Mouse (Mus musculus): ENCODE measurements at regions not wholly inside any gene's neighbourhood (a gene's known extent, or its start where the extent isn't known, plus 50 kb on each side); places are given as distances from the start of the nearest gene placed in this dataset.

GRCm38 (mm10) chr14:64585471-64586192 lies 481.5 kb downstream of the Prss52 start:
- Histone ChIP-seq H3K27me3 (ENCODE audit: control insufficient read depth in 1 of 2, insufficient read depth in 2 of 2, low read length in 2 of 2) (no peaks in the 10 kb centered on the region; a peak in 1 of 4 replicates), H3K4me1 (ENCODE audit: control insufficient read depth in 1 of 2, insufficient read depth in 2 of 2, low read length in 2 of 2) (no peaks in the 10 kb centered on the region), H3K27ac (ENCODE audit: control insufficient read depth, low read depth, low read length) (no peak overlapping the region), H3K79me2 (ENCODE audit: control insufficient read depth, insufficient read depth, low read length, poor library complexity) (no peaks in the 10 kb centered on the region), H3K9ac (ENCODE audit: control insufficient read depth, low read depth, low read length, poor library complexity, severe bottlenecking) (no peak overlapping the region), H3K36me3 (ENCODE audit: control insufficient read depth in 1 of 2, insufficient read depth in 2 of 2, low read length in 2 of 2) (no peaks in the 10 kb centered on the region), H3K4me3 (ENCODE audit: control insufficient read depth in 1 of 2, insufficient read depth in 1 of 2, low read depth in 2 of 2, low read length in 2 of 2) (no peak overlapping the region), H3K9me3 (replicated peaks; ENCODE audit: insufficient read depth, low read length) (no peaks in the 10 kb centered on the region)
- no peak for TF ChIP-seq RCOR1 (IDR thresholded peaks at IDR 0.05; ENCODE audit: low read depth, low read length)
- no peak for TF ChIP-seq NELFE (IDR thresholded peaks at IDR 0.05; ENCODE audit: low read depth, low read length)
- TF ChIP-seq ETS1 (IDR thresholded peaks at IDR 0.05; ENCODE audit: low read depth, low read length), result no peak
- TF ChIP-seq ZMIZ1 (IDR thresholded peaks at IDR 0.05; ENCODE audit: low read depth, low read length), result no peak
- no peak for TF ChIP-seq MEF2A (IDR thresholded peaks at IDR 0.05; ENCODE audit: extremely low read depth, insufficient replicate concordance, low read depth, low read length, poor library complexity, severe bottlenecking)
- no peak for TF ChIP-seq USF1 (IDR thresholded peaks at IDR 0.05; ENCODE audit: low read depth, low read length)
- no peak for TF ChIP-seq E2F4 (IDR thresholded peaks at IDR 0.05; ENCODE audit: borderline replicate concordance, low read depth, low read length)
- TF ChIP-seq POLR2AphosphoS2 (IDR thresholded peaks at IDR 0.05; ENCODE audit: low read length), result no peak
- no peak for TF ChIP-seq GATA1 (IDR thresholded peaks at IDR 0.05; ENCODE audit: low read depth, low read length)
- no peak for TF ChIP-seq GABPA (IDR thresholded peaks at IDR 0.05; ENCODE audit: low read depth, low read length)
- TF ChIP-seq BHLHE40 (IDR thresholded peaks at IDR 0.05; ENCODE audit: borderline replicate concordance, low read depth, low read length), result no peak
- TF ChIP-seq UBTF (IDR thresholded peaks at IDR 0.05; ENCODE audit: borderline replicate concordance, insufficient read depth, low read depth, low read length), result no peak
- TF ChIP-seq MYC (IDR thresholded peaks at IDR 0.05; ENCODE audit: low read depth, low read length), result no peak
- TF ChIP-seq KAT2A (conservative IDR thresholded peaks at IDR 0.05; ENCODE audit: low read depth, low read length), result no peak
- no peak for TF ChIP-seq POLR2AphosphoS5 (IDR thresholded peaks at IDR 0.05; ENCODE audit: borderline replicate concordance, low read depth, low read length)
- no peak for TF ChIP-seq MAFK (IDR thresholded peaks at IDR 0.05; ENCODE audit: borderline replicate concordance, low read depth, low read length)
- no peak for TF ChIP-seq NRF1 (IDR thresholded peaks at IDR 0.05; ENCODE audit: insufficient read depth, low read depth, low read length, poor library complexity, severe bottlenecking)
- TF ChIP-seq SIN3A (IDR thresholded peaks at IDR 0.05; ENCODE audit: low read length), result no peak
- TF ChIP-seq CHD1 (IDR thresholded peaks at IDR 0.05; ENCODE audit: low read depth, low read length), result no peak
- no peak for TF ChIP-seq TCF12 (IDR thresholded peaks at IDR 0.05; ENCODE audit: low read depth, low read length)
- DNase-seq (ENCODE audit: low read depth, low spot score), result no peak
